Mouse (Mus musculus): Measurements from ENCODE around the gene Hivep3. TPM values are rescaled to one million over a fixed set of nuclear protein-coding genes. Genes with fewer than 3 reads are reported as not detected.

Hivep3 gene
- total and polyA plus RNA-seq, 3 experiments, result 5.1 to 8.2 (median 6.0) TPM

- intact Hi-C loops (cut with DNase I), result no loop called here
Measured at GRCm38 (mm10) chr4:119901556-119902491, 168.2 kb downstream of the Hivep3 start.

GRCm38 (mm10) chr4:119903328-119903727 is 169.7 kb downstream of the Hivep3 start:
- no peak for DNase-seq

More at GRCm38 (mm10) chr4:119901556-119902491, 168.2 kb downstream of the Hivep3 start:
- WGBS, result 62% methylated on average over 16 of the region's 16 CpGs
- TF ChIP-seq CTCF (IDR thresholded peaks at IDR 0.05) (no peak), POLR2A (IDR thresholded peaks at IDR 0.05; ENCODE audit: insufficient read depth, low read depth, low read length) (no peak), EP300 (IDR thresholded peaks at IDR 0.05; ENCODE audit: insufficient read depth, low read depth, low read length) (peak; percentile 61; the same call in 1 of the 2 replicates)
- Histone ChIP-seq H3K27ac (peak overlapping the region; percentile 49), H3K4me1 (ENCODE audit: control insufficient read depth, insufficient read depth, low read length) (no peaks in the 10 kb centered on the region; the same call in 1 of the 2 replicates), H3K4me3 (no peak overlapping the region), H3K9ac (ENCODE audit: low read depth, low read length) (no peak overlapping the region), H3K79me2 (replicated peaks; ENCODE audit: control insufficient read depth, insufficient read depth, low read length) (no peaks in the 10 kb centered on the region), H3K36me3 (ENCODE audit: control insufficient read depth, insufficient read depth, low read length) (no peaks in the 10 kb centered on the region), H3K27me3 (ENCODE audit: control insufficient read depth, insufficient read depth, low read length) (no peaks in the 10 kb centered on the region)
- DNase-seq, result peak; percentile 65 to 77

GRCm38 (mm10) chr4:119903806-119904205 is 170.2 kb downstream of the Hivep3 start:
- 50% methylated on average over 1 of the region's 1 CpGs for WGBS
- H3K4me3 ChIP-seq, result no peak overlapping the region
- no peaks in the 10 kb centered on the region for H3K79me2 ChIP-seq (replicated peaks; ENCODE audit: control insufficient read depth, insufficient read depth, low read length)
- H3K27ac ChIP-seq, result no peak overlapping the region
- DNase-seq, result no peak
- no peaks in the 10 kb centered on the region for H3K36me3 ChIP-seq (ENCODE audit: control insufficient read depth, insufficient read depth, low read length)
- intact Hi-C loops (cut with DNase I), result no loop called here
- H3K27me3 ChIP-seq (ENCODE audit: control insufficient read depth, insufficient read depth, low read length), result no peaks in the 10 kb centered on the region
- H3K9ac ChIP-seq (ENCODE audit: low read depth, low read length), result no peak overlapping the region
- no peaks in the 10 kb centered on the region; the same call in 1 of the 2 replicates for H3K4me1 ChIP-seq (ENCODE audit: control insufficient read depth, insufficient read depth, low read length)
- TF ChIP-seq POLR2A (IDR thresholded peaks at IDR 0.05; ENCODE audit: insufficient read depth, low read depth, low read length), result no peak
- no peak for TF ChIP-seq CTCF (IDR thresholded peaks at IDR 0.05)

More at GRCm38 (mm10) chr4:119903328-119903727, 169.7 kb downstream of the Hivep3 start:
- Histone ChIP-seq H3K79me2 (replicated peaks; ENCODE audit: control insufficient read depth, insufficient read depth, low read length) (no peaks in the 10 kb centered on the region), H3K27me3 (ENCODE audit: control insufficient read depth, insufficient read depth, low read length) (no peaks in the 10 kb centered on the region), H3K36me3 (ENCODE audit: control insufficient read depth, insufficient read depth, low read length) (no peaks in the 10 kb centered on the region), H3K4me1 (ENCODE audit: control insufficient read depth, insufficient read depth, low read length) (no peaks in the 10 kb centered on the region; the same call in 1 of the 2 replicates), H3K4me3 (no peak overlapping the region), H3K27ac (no peak overlapping the region), H3K9ac (ENCODE audit: low read depth, low read length) (no peak overlapping the region)
- intact Hi-C loops (cut with DNase I), result no loop called here
- no peak for TF ChIP-seq EP300 (IDR thresholded peaks at IDR 0.05; ENCODE audit: insufficient read depth, low read depth, low read length)
- TF ChIP-seq POLR2A (IDR thresholded peaks at IDR 0.05; ENCODE audit: insufficient read depth, low read depth, low read length), result no peak
- peak; percentile 17; the same call in 1 of the 2 replicates for TF ChIP-seq CTCF (IDR thresholded peaks at IDR 0.05)

GRCm38 (mm10) chr4:119904296-119904695 is 170.7 kb downstream of the Hivep3 start:
- H3K4me1 ChIP-seq (ENCODE audit: control insufficient read depth, insufficient read depth, low read length), result no peaks in the 10 kb centered on the region; the same call in 1 of the 2 replicates
- 95% methylated on average over 4 of the region's 4 CpGs for WGBS
- DNase-seq, result no peak
- H3K27ac ChIP-seq, result no peak overlapping the region
- H3K36me3 ChIP-seq (ENCODE audit: control insufficient read depth, insufficient read depth, low read length), result no peaks in the 10 kb centered on the region
- no peak overlapping the region for H3K4me3 ChIP-seq
- H3K79me2 ChIP-seq (replicated peaks; ENCODE audit: control insufficient read depth, insufficient read depth, low read length), result no peaks in the 10 kb centered on the region
- H3K9ac ChIP-seq (ENCODE audit: low read depth, low read length), result no peak overlapping the region
- intact Hi-C loops (cut with DNase I), result no loop called here
- no peaks in the 10 kb centered on the region for H3K27me3 ChIP-seq (ENCODE audit: control insufficient read depth, insufficient read depth, low read length)
- TF ChIP-seq POLR2A (IDR thresholded peaks at IDR 0.05; ENCODE audit: insufficient read depth, low read depth, low read length) (no peak), EP300 (IDR thresholded peaks at IDR 0.05; ENCODE audit: insufficient read depth, low read depth, low read length) (no peak), CTCF (IDR thresholded peaks at IDR 0.05) (no peak)

GRCm38 (mm10) chr4:119907106-119907505 is 173.5 kb downstream of the Hivep3 start:
- no peaks in the 10 kb centered on the region for H3K27me3 ChIP-seq (ENCODE audit: control insufficient read depth, insufficient read depth, low read length)
- intact Hi-C loops (cut with DNase I), result no loop called here
- H3K9ac ChIP-seq (ENCODE audit: low read depth, low read length), result no peak overlapping the region
- 82% methylated on average over 4 of the region's 4 CpGs for WGBS
- no peak overlapping the region for H3K4me3 ChIP-seq
- TF ChIP-seq EP300 (IDR thresholded peaks at IDR 0.05; ENCODE audit: insufficient read depth, low read depth, low read length) (no peak), CTCF (IDR thresholded peaks at IDR 0.05) (no peak), POLR2A (IDR thresholded peaks at IDR 0.05; ENCODE audit: insufficient read depth, low read depth, low read length) (no peak)
- no peaks in the 10 kb centered on the region for H3K36me3 ChIP-seq (ENCODE audit: control insufficient read depth, insufficient read depth, low read length)
- no peaks in the 10 kb centered on the region for H3K79me2 ChIP-seq (replicated peaks; ENCODE audit: control insufficient read depth, insufficient read depth, low read length)
- no peak for DNase-seq
- no peak overlapping the region for H3K27ac ChIP-seq
- H3K4me1 ChIP-seq (ENCODE audit: control insufficient read depth, insufficient read depth, low read length), result peaks cover 6% of the 10 kb centered on the region
